Mouse (Mus musculus): ENCODE data around the gene Cntn3.

DNA sequence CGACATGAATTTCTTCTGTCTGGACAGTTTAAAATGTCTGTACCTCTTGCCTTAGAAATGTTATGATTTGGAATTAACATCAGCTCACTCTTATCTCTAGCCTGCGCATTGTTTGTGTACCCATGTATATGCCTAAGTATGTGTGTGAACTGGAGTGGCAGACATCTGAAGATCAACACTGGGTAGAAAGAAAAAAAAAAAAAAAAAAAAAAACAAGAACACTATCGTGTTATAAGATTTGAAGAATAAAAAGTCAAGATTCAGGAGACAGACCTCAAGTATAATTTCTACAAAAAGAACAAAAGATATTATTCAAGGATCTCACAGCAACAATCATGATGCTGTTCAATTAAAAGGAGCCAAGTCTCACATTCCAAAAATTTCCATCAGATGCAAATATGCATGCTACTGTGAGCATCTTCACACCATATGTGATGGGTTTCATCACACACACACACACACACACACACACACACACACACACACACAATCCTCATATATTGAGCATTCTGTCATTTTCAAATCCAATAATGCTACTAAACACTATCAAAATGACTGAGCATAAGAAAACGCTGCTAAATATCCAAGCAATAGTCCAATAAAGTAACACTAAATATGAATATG, 17.0 kb downstream of the Cntn3 start:
- no peak for TF ChIP-seq CTCF (IDR thresholded peaks at IDR 0.05; ENCODE audit: low read depth)
- TF ChIP-seq EP300 (IDR thresholded peaks at IDR 0.05; ENCODE audit: low read depth) = no peak

Data from liver, embryonic 14.5 days (tissue).